Mouse (Mus musculus): ENCODE data around the gene Jchain. TPM values are rescaled to one million over a fixed set of nuclear protein-coding genes. Genes with fewer than 3 reads are reported as not detected.
A peak's percentile ranks its signal among the peaks of the same experiment; 100 is the strongest.

The Jchain gene
- 0.09 TPM in 2 replicates for polyA plus RNA-seq (2015; fragmentation: Nextera tagmentation; extraction: Ambion mirVana)

- TF ChIP-seq EP300 (IDR thresholded peaks at IDR 0.05; ENCODE audit: low read depth) (no peak), CTCF (IDR thresholded peaks at IDR 0.05; ENCODE audit: low read depth) (no peak)
- H3K9me3 ChIP-seq (ENCODE audit: low read length), result no peaks in the 10 kb centered on the region
- no peak within 1 kb of the TSS for H3K4me2 ChIP-seq (ENCODE audit: low read depth, low read length)
- H3K4me1 ChIP-seq (ENCODE audit: insufficient read depth), result no peaks in the 10 kb centered on the region
- no peak within 1 kb of the TSS for H3K9ac ChIP-seq (replicated peaks)
- no peaks in the 10 kb centered on the region for H3K27me3 ChIP-seq (ENCODE audit: insufficient read depth, low read length)
- DNase-seq, result no peak
- no peak for ATAC-seq
- H3K36me3 ChIP-seq (replicated peaks; ENCODE audit: insufficient read depth, low read length), result no peaks in the 10 kb centered on the region
- H3K27ac ChIP-seq (ENCODE audit: low read depth), result no peak within 1 kb of the TSS
- 76% methylated on average over 3 of the region's 3 CpGs for WGBS (ENCODE audit: insufficient replicate concordance)
- no peak within 1 kb of the TSS for H3K4me3 ChIP-seq (ENCODE audit: low read depth, low read length)
Measured at GRCm38 (mm10) chr5:88527657-88528056, at the start of gene Jchain. Gene Jchain, minus strand, starts transcription at chr5:88527891.

- ATAC-seq, result no peak
- Histone ChIP-seq H3K27me3 (ENCODE audit: insufficient read depth, low read length) (no peaks in the 10 kb centered on the region), H3K4me2 (ENCODE audit: low read depth, low read length) (no peak overlapping the region), H3K4me1 (ENCODE audit: insufficient read depth) (no peaks in the 10 kb centered on the region), H3K9ac (replicated peaks) (no peak overlapping the region), H3K4me3 (ENCODE audit: low read depth, low read length) (no peak overlapping the region), H3K27ac (ENCODE audit: low read depth) (no peak overlapping the region), H3K9me3 (ENCODE audit: low read length) (no peaks in the 10 kb centered on the region), H3K36me3 (replicated peaks; ENCODE audit: insufficient read depth, low read length) (no peaks in the 10 kb centered on the region)
- no peak for DNase-seq
- TF ChIP-seq EP300 (IDR thresholded peaks at IDR 0.05; ENCODE audit: low read depth) (no peak), CTCF (IDR thresholded peaks at IDR 0.05; ENCODE audit: low read depth) (no peak)
- 64% methylated on average over 3 of the region's 3 CpGs for WGBS (ENCODE audit: insufficient replicate concordance)
Measured at GRCm38 (mm10) chr5:88575506-88576338, 48.0 kb upstream of the Jchain start.

GRCm38 (mm10) chr5:88574829-88575228 lies 47.1 kb upstream of the Jchain start:
- Histone ChIP-seq H3K27ac (ENCODE audit: low read depth) (no peak overlapping the region), H3K27me3 (ENCODE audit: insufficient read depth, low read length) (no peaks in the 10 kb centered on the region), H3K4me3 (ENCODE audit: low read depth, low read length) (no peak overlapping the region), H3K4me1 (ENCODE audit: insufficient read depth) (no peaks in the 10 kb centered on the region), H3K9me3 (ENCODE audit: low read length) (no peaks in the 10 kb centered on the region), H3K36me3 (replicated peaks; ENCODE audit: insufficient read depth, low read length) (0 out of 2 replicates have a peak, but pooled peaks cover 3% of the 10 kb centered on the region), H3K9ac (replicated peaks) (no peak overlapping the region), H3K4me2 (ENCODE audit: low read depth, low read length) (no peak overlapping the region)
- DNase-seq, result no peak
- TF ChIP-seq CTCF (IDR thresholded peaks at IDR 0.05; ENCODE audit: low read depth) (no peak), EP300 (IDR thresholded peaks at IDR 0.05; ENCODE audit: low read depth) (no peak)
- no peak for ATAC-seq
- 79% methylated on average over 3 of the region's 3 CpGs for WGBS (ENCODE audit: insufficient replicate concordance)

GRCm38 (mm10) chr5:88569541-88569940 lies 41.9 kb upstream of the Jchain start:
- TF ChIP-seq CTCF (IDR thresholded peaks at IDR 0.05; ENCODE audit: low read depth) (no peak), EP300 (IDR thresholded peaks at IDR 0.05; ENCODE audit: low read depth) (no peak)
- no peaks in the 10 kb centered on the region for H3K9me3 ChIP-seq (ENCODE audit: low read length)
- H3K27ac ChIP-seq (ENCODE audit: low read depth), result no peak overlapping the region
- H3K4me2 ChIP-seq (ENCODE audit: low read depth, low read length), result no peak overlapping the region
- no peak overlapping the region for H3K9ac ChIP-seq (replicated peaks)
- 73% methylated on average over 3 of the region's 3 CpGs for WGBS (ENCODE audit: insufficient replicate concordance)
- no peaks in the 10 kb centered on the region for H3K27me3 ChIP-seq (ENCODE audit: insufficient read depth, low read length)
- H3K4me1 ChIP-seq (ENCODE audit: insufficient read depth), result peaks cover 3% of the 10 kb centered on the region; the same call in 1 of the 2 replicates
- H3K4me3 ChIP-seq (ENCODE audit: low read depth, low read length), result no peak overlapping the region
- H3K36me3 ChIP-seq (replicated peaks; ENCODE audit: insufficient read depth, low read length), result 0 out of 2 replicates have a peak, but pooled peaks cover 3% of the 10 kb centered on the region
- ATAC-seq (no peak), DNase-seq (no peak)

GRCm38 (mm10) chr5:88566034-88566841 lies 38.5 kb upstream of the Jchain start:
- Histone ChIP-seq H3K9ac (replicated peaks) (peak overlapping the region; percentile 82), H3K36me3 (replicated peaks; ENCODE audit: insufficient read depth, low read length) (0 out of 2 replicates have a peak, but pooled peaks cover 3% of the 10 kb centered on the region), H3K4me2 (ENCODE audit: low read depth, low read length) (peak overlapping the region; percentile 97), H3K4me3 (ENCODE audit: low read depth, low read length) (peak overlapping the region; percentile 91), H3K27me3 (ENCODE audit: insufficient read depth, low read length) (no peaks in the 10 kb centered on the region), H3K4me1 (ENCODE audit: insufficient read depth) (peaks cover 3% of the 10 kb centered on the region; the same call in 1 of the 2 replicates), H3K9me3 (ENCODE audit: low read length) (no peaks in the 10 kb centered on the region), H3K27ac (ENCODE audit: low read depth) (peak overlapping the region; percentile 91)
- TF ChIP-seq CTCF (IDR thresholded peaks at IDR 0.05; ENCODE audit: low read depth) (no peak), EP300 (IDR thresholded peaks at IDR 0.05; ENCODE audit: low read depth) (peak; percentile 90)
- DNase-seq (peak; percentile 27), ATAC-seq (peak; percentile 6; the same call in 1 of the 2 replicates)
- WGBS (ENCODE audit: insufficient replicate concordance), result 8% methylated on average over 14 of the region's 14 CpGs
